Mouse (Mus musculus) left cerebral cortex, adult 2 months (tissue): ENCODE results near the gene 1700016C15Rik. TPM values are rescaled to one million over a fixed set of nuclear protein-coding genes. Genes with fewer than 3 reads are reported as not detected.
A peak's percentile ranks its signal among the peaks of the same experiment; 100 is the strongest.

Experiments
- DNase-seq, 2 experiments: peaks; one replicate each; pipeline ENCODE4 v3.0.0; 2021 to 2022; ENCODE audit warnings: low spot score in 2 of 2, mixed read lengths in 1 of 2; ENCODE audit errors: extremely low spot score in 1 of 2
- H3K27ac ChIP-seq: fragments of 200-600 bp; 2 replicates; pipeline ENCODE4 v1.8.1; 2022
- H3K4me3 ChIP-seq: fragments of 200-600 bp; 2 replicates; pipeline ENCODE4 v1.8.1; 2022
- CTCF ChIP-seq: fragments of 200-600 bp; IDR thresholded peaks from 2 replicates; pipeline ENCODE4 v1.8.1; 2022; ENCODE audit warnings: antibody characterized with exemption, mild to moderate bottlenecking, moderate library complexity
- intact Hi-C: fragments of 180-260 bp; cut with DNase I; formaldehyde crosslinking; loops from one replicate; pipeline ENCODE4 v1.15.1; 2025
- total RNA-seq, 2 experiments: library from RNA; stranded (reverse); gene quantifications; 2 replicates each; pipeline ENCODE4 v1.2.3; 2021

1700016C15Rik gene
- total RNA-seq, 2 experiments from 2014 or later: not detected

DNA sequence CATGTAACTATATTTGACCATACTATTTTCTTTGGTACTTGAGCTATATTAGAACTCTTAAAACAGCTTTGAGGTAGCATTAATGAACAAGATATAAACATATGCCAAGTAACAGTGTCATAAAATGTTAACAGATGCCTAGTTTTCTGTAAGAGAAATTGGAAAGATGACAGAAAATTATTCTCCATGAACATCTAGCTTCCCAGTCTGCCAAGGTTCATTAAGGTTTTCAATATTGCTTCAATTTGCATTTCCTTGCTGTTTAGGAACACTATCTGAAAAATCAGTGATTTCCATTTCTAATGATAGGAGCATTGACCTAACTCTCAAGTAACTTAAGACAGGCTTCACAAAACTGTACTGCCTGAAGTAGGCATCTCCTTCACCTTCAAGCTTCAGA, 39.3 kb downstream of the 1700016C15Rik start:
- no peak for TF ChIP-seq CTCF
- no peak overlapping the region for H3K4me3 ChIP-seq
- intact Hi-C loops: no loop called here
- H3K27ac ChIP-seq: no peak overlapping the region
- DNase-seq: no peak

DNA sequence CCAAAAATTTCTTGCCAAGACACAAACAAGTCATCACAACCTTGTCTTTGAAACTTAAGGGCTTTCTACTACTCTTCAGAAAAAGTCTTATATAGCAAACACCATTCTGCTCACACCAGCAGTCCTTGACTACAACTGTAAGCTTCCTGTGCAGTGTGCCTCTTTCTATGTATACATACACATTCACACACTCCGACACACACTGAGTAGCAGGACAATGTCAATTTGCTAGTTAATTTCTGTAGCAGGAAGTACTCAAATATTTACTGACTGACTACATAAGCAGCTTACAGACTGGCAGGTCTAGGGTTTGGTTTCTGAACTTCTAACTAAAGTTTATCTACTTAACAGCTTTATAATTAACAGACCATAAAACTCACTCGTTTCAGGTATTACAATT, 47.8 kb downstream of the 1700016C15Rik start:
- no peak overlapping the region for H3K4me3 ChIP-seq
- no peak for TF ChIP-seq CTCF
- no peak overlapping the region for H3K27ac ChIP-seq
- intact Hi-C loops: no loop called here
- no peak for DNase-seq

DNA sequence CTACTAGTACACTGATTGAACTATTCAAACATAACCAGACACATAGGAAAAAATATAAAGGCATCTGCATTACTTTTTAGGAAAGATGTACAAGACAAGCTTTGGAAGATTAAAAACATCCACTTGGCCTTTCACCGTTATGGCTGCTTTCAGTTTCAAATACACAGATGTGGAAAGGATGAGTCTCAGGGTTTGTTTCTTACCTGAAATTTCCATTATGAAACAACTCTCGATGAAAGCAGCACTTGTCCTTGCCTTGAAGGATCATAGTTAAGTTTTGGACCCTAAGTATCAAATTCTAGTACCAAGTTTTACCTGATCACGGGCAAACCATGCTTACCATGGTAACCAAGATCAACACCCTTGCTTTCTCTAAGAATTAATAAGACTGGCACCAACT, 63.2 kb downstream of the 1700016C15Rik start:
- no peak overlapping the region for H3K27ac ChIP-seq
- DNase-seq: no peak
- no peak for TF ChIP-seq CTCF
- no peak overlapping the region for H3K4me3 ChIP-seq
- intact Hi-C loops: loop anchor here (10.0 kb wide), 1 partner anchor 392 kb away; the partner anchor contains the start of gene Desi2

DNA sequence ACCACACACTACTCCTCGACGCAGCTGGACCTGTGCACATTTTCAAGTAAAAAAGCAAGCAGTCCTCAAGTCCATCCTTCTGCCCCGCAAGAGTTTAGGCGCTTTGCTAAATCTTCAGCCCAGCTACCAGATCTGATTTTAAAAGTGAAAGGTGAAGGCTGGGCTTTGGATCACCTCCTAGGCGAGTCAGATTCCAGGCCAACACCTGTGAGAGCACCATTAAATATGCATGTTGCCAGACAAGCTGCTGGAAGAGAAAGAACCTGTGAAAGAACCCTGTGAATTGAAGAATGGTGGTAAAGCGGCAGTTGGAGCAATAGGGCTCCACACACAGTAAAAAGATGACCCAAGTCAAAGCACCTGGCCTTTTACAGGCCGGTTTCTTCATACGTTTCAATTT, 65.3 kb downstream of the 1700016C15Rik start:
- Histone ChIP-seq H3K27ac (no peak overlapping the region), H3K4me3 (peak overlapping the region; percentile 98)
- intact Hi-C loops: loop anchor here (10.0 kb wide), 1 partner anchor 390 kb away; the partner anchor contains the start of gene Desi2
- TF ChIP-seq CTCF: no peak
- no peak for DNase-seq

DNA sequence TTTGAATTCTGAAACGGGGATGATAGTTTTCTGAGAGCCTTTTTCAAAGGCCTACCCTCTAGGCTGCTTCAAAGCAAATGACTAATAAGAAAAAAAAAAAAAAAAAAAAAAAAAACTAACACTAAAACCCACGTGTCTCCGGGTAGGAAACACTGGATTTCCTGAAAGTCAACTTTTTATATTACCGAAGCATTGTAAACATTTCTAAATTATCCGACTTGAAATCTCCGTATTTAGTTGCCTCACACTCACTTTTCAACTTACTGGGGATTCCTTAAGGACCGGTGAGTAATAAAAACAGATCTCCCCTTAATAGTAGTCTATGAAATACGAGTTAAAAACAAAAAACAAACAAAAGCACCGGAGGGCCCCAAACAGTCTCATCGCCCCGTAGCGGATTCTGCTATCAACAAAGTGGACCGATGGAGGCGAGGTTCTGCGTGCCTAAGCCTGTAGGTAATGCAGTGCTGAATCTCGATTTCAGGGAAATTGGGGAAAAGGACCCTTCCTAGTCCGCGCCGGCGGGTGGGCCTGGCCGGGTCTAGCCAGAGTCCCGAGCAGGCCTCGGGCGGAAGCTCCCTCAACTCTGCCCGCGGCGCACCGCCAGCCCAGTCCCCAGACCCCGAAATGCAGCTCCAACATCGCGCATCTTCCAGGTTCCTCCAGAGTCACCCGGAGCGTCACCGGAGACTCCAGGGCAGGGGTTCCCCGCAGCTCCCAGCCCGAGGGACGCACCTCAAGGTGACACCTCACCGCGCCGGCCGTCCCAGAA, 66.0 kb downstream of the 1700016C15Rik start:
- Histone ChIP-seq H3K4me3 (peak overlapping the region; percentile 98), H3K27ac (peak overlapping the region; percentile 83)
- intact Hi-C loops: loop anchor here (2.0 to 10.0 kb wide), 2 partner anchors 187 to 389 kb away; partner anchors contain the start of genes Catspere2 and Desi2
- DNase-seq: peak in 1 of 2 experiments; percentile 49
- TF ChIP-seq CTCF: no peak

DNA sequence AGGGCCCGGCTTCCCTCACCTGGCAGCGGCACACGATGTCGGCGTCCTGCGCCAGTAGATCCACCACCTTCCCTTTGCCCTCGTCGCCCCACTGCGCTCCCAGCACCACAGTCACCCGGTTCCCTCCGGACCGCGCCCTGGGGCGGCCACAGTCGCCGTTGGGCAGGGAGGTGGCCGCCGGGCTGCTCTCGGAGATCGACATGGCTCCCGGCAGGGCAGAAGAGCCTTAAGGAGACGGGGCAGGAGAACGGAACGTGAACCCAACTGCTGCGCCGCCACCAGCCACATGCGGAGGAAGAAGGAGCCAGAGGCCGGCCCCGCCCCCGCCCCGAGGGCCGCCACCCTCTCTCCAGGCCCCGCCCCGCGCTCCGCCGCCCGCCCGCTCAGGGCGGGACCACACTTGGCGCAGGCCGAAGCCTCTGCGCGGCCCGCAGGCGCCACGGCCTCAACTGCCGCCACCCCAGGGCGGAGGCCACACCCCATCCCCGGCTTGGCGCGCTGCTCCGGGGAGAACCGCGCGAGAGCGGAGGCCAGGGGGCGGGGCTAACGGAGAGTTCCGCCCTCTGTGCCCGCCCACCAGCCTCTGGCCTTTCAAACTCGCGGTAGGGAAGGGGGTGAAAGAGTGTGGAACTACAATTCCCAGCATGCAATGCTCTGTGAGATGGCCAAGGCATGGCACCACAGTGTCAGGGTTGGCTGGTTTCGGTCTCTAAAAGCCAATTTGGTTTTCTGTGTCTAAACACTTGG, 66.8 kb downstream of the 1700016C15Rik start, which contains the start of gene Adss:
TSS of gene Adss (minus strand) at position 319 of the 747 bp plus-strand sequence.
- peak; percentile 96 to 98 for DNase-seq
- peak within 1 kb of the TSS; percentile 83 for H3K27ac ChIP-seq
- TF ChIP-seq CTCF: no peak
- peak within 1 kb of the TSS; percentile 98 for H3K4me3 ChIP-seq
- intact Hi-C loops: loop anchor here (2.0 to 10.0 kb wide), 2 partner anchors 186 to 388 kb away; partner anchors contain the start of genes Catspere2 and Desi2

DNA sequence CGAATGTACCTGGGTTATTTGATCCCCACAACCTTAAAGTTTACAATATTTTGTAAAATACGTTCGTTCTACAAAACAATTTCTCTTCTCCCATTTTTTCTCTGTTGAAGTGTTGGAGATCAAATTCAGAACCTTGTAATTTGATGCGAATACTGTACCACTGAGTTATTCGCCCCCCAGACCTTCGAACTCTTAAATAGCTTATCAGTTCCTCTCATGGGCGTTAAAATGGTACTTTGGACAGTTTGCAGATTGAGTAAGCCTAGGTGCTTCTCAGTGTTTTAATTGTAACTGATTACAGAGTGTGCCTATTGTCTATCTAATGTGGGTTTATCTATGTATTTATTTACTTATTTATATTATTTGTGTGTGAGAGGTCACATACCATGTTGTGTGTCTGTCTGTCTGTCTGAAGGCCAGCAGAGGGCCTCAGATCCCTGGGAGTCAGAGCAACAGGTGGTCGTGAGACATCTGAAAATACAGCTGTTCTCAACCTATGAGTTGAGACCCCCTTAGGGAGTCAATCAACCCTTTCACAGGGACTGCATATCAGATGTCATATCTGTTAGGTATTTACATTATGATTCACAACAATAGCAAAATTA, 67.6 kb downstream of the 1700016C15Rik start:
- intact Hi-C loops: loop anchor here (2.0 to 10.0 kb wide), 2 partner anchors 186 to 388 kb away; partner anchors contain the start of genes Catspere2 and Desi2
- Histone ChIP-seq H3K27ac (peak overlapping the region; percentile 83; the same call in 1 of the 2 replicates), H3K4me3 (no peak overlapping the region)
- no peak for DNase-seq
- peak; percentile 12; the same call in 1 of the 2 replicates for TF ChIP-seq CTCF

Other genes starting within 250 kb of the 1700016C15Rik start
- gene Adss, start 66.7 kb downstream of the 1700016C15Rik start, total RNA-seq: 10 to 100 TPM; 67.1 to 71.4 TPM